Mouse (Mus musculus) embryo, embryonic 9.5 days (tissue): Measurements from ENCODE around the gene Acbd6.

Experiments used
- DNase-seq: peaks from one replicate; pipeline ENCODE4 v3.0.0-alpha.2; 2017; ENCODE audit errors: extremely low spot score

The Acbd6 gene

GRCm38 (mm10) chr1:155560021-155560420 lies 2.1 kb downstream of the Acbd6 start:
- no peak for DNase-seq

GRCm38 (mm10) chr1:155560678-155561077 lies 2.8 kb downstream of the Acbd6 start:
- DNase-seq: no peak

DNA sequence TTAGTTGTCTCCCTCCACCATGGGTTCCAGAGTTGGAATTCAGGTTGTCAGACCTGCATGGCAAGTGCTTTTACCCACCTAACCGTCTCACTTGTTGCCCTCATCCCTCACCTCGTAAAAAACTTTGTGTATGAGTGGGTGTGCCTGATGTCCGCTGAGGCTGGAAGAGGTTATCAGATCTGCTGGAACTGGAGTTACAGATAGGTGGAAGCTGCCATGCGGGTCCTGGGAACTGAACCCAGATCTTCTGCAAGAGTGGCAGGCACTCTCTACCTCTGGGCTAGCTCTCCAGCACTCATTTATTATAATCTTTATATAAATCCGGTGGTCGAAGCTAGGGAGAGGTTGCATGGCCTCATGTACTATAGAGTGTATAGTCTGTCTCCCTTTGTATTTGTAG lies 4.3 kb downstream of the Acbd6 start:
- DNase-seq: no peak

GRCm38 (mm10) chr1:155564741-155565140 lies 6.8 kb downstream of the Acbd6 start:
- DNase-seq: peak; percentile 42

GRCm38 (mm10) chr1:155568133-155568532 lies 10.2 kb downstream of the Acbd6 start:
- no peak for DNase-seq

DNA sequence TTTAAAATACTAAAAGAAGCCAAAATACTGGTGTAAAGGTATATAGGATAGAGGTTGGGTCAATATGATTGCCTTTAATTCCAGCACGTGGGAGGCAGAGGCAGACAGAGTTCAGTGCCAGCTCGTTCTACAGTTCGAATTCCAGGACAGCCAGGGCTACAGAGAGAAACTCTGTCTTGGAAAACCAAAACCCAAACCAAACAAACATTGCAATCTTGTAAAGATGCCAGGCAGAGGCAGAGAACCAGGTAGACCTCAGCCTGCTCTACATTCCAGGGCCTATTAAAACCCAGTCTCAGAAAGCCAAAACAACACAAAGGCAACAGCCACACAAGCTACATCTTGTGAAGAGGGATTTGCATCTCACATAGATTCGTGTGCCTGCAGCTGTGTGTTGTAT lies 11.4 kb downstream of the Acbd6 start:
- DNase-seq: no peak

DNA sequence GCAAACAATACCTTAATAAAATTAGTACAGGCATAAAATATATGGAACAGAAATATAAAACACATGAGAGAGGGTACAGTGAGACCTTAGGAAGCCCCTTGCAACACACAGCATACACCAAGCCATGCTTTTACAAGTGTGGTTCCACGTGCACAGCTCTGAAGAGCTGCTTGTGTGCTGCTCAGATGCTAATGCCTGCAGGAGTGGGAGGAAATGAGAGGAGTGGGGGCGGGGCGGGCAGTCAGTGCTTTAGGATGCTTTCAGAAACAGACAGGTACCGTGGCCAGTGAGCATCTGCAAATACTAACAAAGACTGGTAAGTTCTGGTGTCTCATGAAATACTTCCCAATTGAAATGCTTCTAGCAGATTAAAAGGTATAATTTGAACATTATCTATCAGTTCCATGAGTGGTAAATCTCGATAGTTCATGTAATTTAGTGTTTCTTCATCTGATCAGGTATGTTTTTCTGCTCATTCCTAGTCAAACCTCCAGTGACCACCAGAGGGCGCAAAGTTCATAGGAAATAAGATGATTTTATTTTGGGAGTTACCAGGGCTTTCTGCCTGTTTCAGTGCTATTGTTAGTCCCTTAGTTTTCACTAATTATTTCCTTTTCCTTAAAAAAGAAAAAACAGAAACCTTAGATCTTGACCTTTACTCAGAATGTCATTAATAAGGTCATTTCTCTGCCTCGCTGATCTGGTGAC lies 17.2 kb downstream of the Acbd6 start:
- peak; percentile 56 for DNase-seq

- DNase-seq: peak; percentile 56
Observed at GRCm38 (mm10) chr1:155576432-155576831, 18.5 kb downstream of the Acbd6 start.

GRCm38 (mm10) chr1:155577316-155577715 lies 19.4 kb downstream of the Acbd6 start:
- no peak for DNase-seq

- no peak for DNase-seq
Observed at GRCm38 (mm10) chr1:155587961-155588360, 30.0 kb downstream of the Acbd6 start.

DNA sequence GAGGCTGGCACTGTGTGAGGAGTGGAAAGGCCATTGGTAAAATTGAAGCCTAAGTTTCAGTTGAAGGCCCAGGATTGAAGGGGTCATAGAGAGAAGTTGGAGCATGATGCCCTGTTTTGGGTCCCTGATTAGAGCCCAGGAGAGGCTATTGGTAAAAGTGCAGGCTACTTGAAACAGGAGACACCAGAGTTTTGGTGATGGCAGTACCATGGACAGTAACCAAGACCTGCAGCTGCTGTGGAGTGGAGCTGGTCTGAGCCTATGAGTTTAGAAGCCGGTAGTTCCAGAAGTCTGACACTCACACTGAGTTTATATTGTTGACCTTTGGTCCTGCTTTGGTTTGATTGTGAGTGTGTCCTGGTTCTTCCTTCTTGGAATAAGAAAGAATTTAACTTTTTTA lies 36.2 kb downstream of the Acbd6 start:
- no peak for DNase-seq

- no peak for DNase-seq
Observed at GRCm38 (mm10) chr1:155596576-155596975, 38.7 kb downstream of the Acbd6 start.

- DNase-seq: no peak
Observed at GRCm38 (mm10) chr1:155604706-155605105, 46.8 kb downstream of the Acbd6 start.

GRCm38 (mm10) chr1:155605391-155606155 lies 47.7 kb downstream of the Acbd6 start:
- DNase-seq: no peak

DNA sequence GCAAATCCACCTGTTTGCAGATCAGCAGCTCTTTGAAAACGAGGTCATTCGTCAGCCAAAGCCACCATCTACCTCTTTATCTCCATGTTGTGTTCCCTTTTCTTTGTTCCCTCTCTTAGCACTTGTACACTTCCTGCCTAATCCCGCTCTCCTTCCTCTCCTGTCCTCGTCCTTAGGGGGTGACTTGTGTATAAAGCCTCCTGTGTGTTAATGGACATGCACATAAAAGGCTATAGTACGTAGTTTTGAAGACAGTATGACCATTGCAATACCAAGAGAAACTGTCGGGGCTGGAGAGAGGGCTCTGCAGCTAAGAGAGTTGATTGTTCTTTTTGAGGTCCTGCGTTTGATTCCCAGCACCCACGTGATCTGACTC lies 48.2 kb downstream of the Acbd6 start:
- DNase-seq: no peak

DNA sequence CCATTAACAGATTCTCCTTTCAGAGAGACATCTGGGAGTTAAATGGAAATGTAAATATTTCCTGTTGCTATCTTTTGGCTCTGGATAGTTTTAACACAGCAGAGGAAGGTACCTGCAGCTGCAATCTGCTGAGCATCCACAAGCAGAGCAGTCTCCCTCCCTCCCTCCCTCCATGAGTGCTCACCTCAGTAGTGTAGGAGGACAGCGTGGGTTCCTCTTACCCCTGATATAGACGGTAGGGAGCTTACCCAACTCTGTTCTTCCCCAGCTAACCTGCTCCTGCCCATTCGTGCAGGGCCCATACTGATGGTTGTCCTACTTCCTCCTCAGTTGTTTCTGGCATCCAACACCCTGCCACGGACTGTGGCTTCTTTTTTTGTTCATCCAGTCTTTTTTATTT lies 50.6 kb downstream of the Acbd6 start:
- no peak for DNase-seq

- DNase-seq: no peak
Observed at GRCm38 (mm10) chr1:155614426-155614825, 56.5 kb downstream of the Acbd6 start.

GRCm38 (mm10) chr1:155621075-155621474 lies 63.2 kb downstream of the Acbd6 start:
- DNase-seq: no peak

- no peak for DNase-seq
Observed at GRCm38 (mm10) chr1:155623192-155623591, 65.3 kb downstream of the Acbd6 start.

DNA sequence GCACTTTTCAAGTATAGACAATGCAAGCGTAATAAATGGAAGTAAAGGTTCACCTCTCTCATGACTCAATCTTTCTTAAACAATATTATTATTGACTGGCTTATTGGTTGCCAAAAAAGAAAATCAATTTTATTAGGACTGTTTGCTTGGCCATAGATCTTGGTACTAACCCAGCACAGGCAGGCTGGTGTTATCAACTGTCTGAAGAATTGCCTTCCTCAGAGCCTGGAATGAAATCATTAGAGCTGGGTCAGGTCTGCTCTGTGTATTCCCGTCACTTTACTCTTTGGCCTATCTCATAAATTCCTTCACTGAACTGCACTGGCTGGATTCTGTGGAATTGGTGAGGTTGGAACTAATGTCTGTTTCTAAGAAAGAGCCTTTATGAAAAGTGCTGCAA lies 69.8 kb downstream of the Acbd6 start:
- no peak for DNase-seq

GRCm38 (mm10) chr1:155636648-155637047 lies 78.7 kb downstream of the Acbd6 start:
- no peak for DNase-seq

DNA sequence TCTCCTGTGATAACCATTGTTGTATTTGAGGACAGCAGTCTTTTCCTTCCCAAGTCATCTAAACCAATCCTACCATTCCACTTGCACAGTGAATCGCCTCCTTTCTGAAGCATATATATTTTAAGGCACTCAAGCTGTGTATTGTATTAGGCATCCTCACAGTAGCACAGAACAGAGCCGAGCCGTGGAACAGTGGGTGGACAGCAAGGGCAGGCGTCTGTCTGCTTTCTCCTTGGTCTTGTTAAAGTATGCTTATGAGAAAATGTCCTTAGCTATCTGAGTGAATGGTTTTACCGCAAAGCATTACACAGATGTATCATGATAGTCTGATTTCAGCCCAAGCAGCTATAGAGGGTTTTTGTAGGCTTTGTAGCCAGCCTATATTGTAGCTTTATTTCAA lies 87.9 kb downstream of the Acbd6 start:
- DNase-seq: no peak
